Mouse (Mus musculus) liver, embryonic 16.5 days (tissue): ENCODE data around the gene Apopt1. TPM values are rescaled to one million over a fixed set of nuclear protein-coding genes. Genes with fewer than 3 reads are reported as not detected.
"Not testable (repeated sequence)": the region's sequence is repeated elsewhere in the genome, so short reads cannot be mapped to it uniquely, and the experiment has no call there.

Experiments
- ATAC-seq: fragments of 200-750 bp; cut with Nextera tagmentation; 2 replicates; pipeline ENCODE4 v1.8.0; 2017; ENCODE audit warnings: low read depth, mild to moderate bottlenecking, moderate number of reproducible peaks, moderate library complexity
- H3K27ac ChIP-seq: fragments of 300-500 bp; sonication (generic); 2 replicates; pipeline ENCODE4 v1.5.1; 2014; ENCODE audit warnings: mild to moderate bottlenecking, low read length
- H3K27me3 ChIP-seq: fragments of 300-500 bp; sonication (generic); 2 replicates; pipeline ENCODE4 v1.6.1; 2014; ENCODE audit warnings: low read depth, low read length, mixed read lengths; ENCODE audit not compliant: control insufficient read depth, insufficient read depth
- H3K36me3 ChIP-seq: fragments of 300-500 bp; sonication (generic); 2 replicates; pipeline ENCODE4 v1.6.1; 2014; ENCODE audit warnings: mild to moderate bottlenecking; ENCODE audit not compliant: control insufficient read depth, insufficient read depth
- H3K4me1 ChIP-seq: fragments of 300-500 bp; sonication (generic); 2 replicates; pipeline ENCODE4 v1.6.1; 2014; ENCODE audit warnings: low read depth, low read length, mixed read lengths; ENCODE audit not compliant: control insufficient read depth
- H3K4me2 ChIP-seq: fragments of 300-500 bp; sonication (generic); 2 replicates; pipeline ENCODE4 v1.6.1; 2014; ENCODE audit warnings: low read depth, low read length, mixed read lengths
- H3K4me3 ChIP-seq: fragments of 300-500 bp; sonication (generic); 2 replicates; pipeline ENCODE4 v1.5.1; 2014; ENCODE audit warnings: low read depth, mild to moderate bottlenecking, low read length
- H3K9ac ChIP-seq: fragments of 300-500 bp; sonication (generic); 2 replicates; pipeline ENCODE4 v1.6.1; 2014; ENCODE audit warnings: low read depth, low read length
- H3K9me3 ChIP-seq: fragments of 300-500 bp; sonication (generic); replicated peaks from 2 replicates; pipeline ENCODE4 v1.6.1; 2016; ENCODE audit warnings: low read length; ENCODE audit not compliant: control insufficient read depth
- WGBS: fragments of 180-500 bp; shearing (Covaris S2); extraction: QIAGEN DNeasy Blood & Tissue Kit; methylation state at CpG from one replicate; pipeline ENCODE4 v1.1.7; 2014; ENCODE audit not compliant: insufficient replicate concordance; 5-methylcytosine and 5-hydroxymethylcytosine counted together
- polyA plus RNA-seq: library from polyadenylated mRNA; unstranded; fragments of >200 nt; fragmentation: Nextera tagmentation; extraction: Ambion mirVana; gene quantifications from 2 replicates; pipeline ENCODE4 v1.2.1, GENCODE M21; 2015

Apopt1 gene
- polyA plus RNA-seq, 1 experiment from 2014 or later: 17.5 TPM

DNA sequence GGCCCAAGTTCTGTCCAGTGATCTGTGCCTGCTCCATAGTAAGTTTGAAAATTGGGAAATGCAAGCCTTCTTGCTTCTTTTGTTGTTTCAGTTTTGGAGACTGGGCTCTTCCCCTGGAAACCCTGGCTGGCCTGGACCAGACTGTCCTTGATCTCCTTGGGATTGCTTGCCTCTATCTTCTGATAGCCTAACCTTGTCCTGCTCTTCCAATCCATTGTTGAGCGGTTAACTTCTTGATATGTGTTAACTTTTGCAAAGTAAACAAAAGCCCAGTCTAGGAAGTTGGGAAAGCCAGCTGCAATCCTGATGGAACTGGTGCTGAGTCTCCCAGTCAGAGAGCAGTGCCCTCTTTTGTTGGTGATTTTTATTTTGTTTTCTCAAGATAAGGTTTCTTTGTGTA, 14.9 kb downstream of the Apopt1 start:
- WGBS: 69% methylated on average over 1 of the region's 1 CpGs
- H3K27ac ChIP-seq: no peak overlapping the region
- H3K9ac ChIP-seq: no peak overlapping the region
- no peak overlapping the region for H3K4me2 ChIP-seq
- no peak overlapping the region for H3K4me3 ChIP-seq
- H3K9me3 ChIP-seq: no peaks in the 10 kb centered on the region
- no peak for ATAC-seq
- H3K36me3 ChIP-seq: peaks cover 4% of the 10 kb centered on the region; the same call in 1 of the 2 replicates
- H3K4me1 ChIP-seq: peaks cover 7% of the 10 kb centered on the region
- H3K27me3 ChIP-seq: no peaks in the 10 kb centered on the region

DNA sequence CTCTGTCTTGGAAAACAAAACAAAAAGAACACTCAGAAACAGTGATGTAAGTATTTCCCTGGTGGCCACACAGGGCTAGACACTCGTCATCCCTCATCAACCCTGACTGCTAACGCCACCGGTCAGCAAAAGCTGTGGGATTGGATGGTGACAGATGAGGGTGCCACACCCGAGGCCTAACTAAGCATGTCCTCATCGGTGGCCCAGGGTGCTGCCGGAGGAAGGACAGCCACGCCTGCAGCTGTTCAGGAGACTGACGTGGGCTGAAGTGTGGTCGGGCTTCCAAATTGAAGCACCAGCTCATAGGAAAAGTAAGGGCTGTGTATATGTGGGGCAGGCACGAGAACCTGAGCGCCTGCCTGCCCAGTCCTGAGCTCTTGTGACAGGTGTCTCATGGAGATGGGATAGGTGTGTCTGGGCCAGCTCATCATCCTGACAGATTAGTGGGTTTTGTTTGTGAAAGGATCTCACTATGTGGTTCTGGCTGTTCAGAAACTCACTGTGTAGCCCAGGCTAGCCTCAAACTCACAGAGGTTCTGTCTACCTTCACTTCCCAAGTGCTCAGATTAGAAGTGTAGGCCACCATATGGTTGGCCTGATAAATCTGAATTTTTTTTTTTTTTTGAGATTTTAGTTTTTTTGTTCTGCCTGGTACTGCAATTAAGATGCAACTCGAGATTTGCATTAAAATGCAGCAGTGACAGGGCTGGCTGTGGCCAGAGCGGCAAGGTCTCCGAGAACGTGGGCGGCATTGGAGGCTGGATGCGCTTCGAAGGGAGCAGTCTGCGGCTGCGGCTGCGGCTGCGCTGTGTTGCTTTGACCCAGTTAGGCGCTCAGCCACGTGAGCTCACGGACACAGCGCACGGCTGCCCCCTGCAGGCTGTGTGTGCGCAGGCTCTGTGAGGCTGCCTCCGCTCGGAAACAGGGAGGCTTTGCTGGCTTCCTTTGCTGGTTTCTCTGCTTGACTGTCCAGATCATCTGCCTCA, 19.1 kb downstream of the Apopt1 start:
- peak; percentile 86 for ATAC-seq
- Histone ChIP-seq H3K9ac (no peak overlapping the region), H3K4me3 (no peak overlapping the region), H3K4me1 (peaks cover 7% of the 10 kb centered on the region), H3K9me3 (no peaks in the 10 kb centered on the region), H3K27me3 (no peaks in the 10 kb centered on the region), H3K4me2 (peak overlapping the region; percentile 36; the same call in 1 of the 2 replicates), H3K36me3 (no peaks in the 10 kb centered on the region), H3K27ac (no peak overlapping the region)
- WGBS: 27% methylated on average over 30 of the region's 30 CpGs

DNA sequence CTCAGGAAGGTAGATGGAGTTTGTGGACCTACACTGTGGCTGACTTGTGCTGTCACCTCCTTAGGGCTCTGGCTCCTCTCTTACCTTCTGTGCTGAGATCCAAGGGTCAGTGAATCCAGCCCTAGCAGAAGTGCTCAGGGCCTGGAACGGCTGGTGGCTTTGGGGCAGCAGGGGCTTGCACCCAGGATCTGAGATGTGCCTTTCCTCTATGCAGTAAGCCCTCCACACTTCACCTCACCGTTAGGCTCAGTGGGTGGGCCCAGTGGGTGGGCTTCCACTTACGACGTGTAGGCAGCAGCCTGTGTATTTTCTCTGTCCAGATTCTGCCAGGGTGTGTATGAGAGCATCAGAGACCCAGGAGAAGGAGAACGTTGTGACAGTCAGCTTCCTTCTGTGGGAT, 19.9 kb downstream of the Apopt1 start:
- WGBS: 60% methylated on average over 5 of the region's 5 CpGs
- Histone ChIP-seq H3K9me3 (no peaks in the 10 kb centered on the region), H3K4me2 (no peak overlapping the region), H3K9ac (no peak overlapping the region), H3K27ac (no peak overlapping the region), H3K36me3 (no peaks in the 10 kb centered on the region), H3K4me3 (no peak overlapping the region), H3K4me1 (peaks cover 7% of the 10 kb centered on the region), H3K27me3 (no peaks in the 10 kb centered on the region)
- 0 out of 2 replicates have a peak, but pooled peaks have one; percentile 5 for ATAC-seq

DNA sequence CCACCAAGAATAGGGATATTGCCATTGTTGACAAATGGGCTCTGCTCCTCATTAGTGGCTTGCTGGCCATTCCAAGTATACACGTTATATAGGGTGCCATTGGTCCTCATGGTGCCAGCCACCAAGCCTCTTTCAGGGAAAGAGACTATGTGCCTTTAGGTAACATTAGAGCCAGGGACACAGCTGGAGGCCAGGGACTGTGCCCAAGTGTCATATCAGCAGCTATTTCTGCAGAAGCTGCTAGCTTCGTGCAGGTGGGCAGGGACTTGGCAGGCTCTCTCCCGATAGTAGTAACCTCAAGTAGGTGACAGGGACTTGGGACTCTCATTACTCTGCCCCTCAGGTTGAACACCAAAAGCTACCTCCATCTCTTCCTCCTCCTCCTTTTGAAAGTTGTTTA, 21.9 kb downstream of the Apopt1 start:
- Histone ChIP-seq H3K36me3 (no peaks in the 10 kb centered on the region), H3K9me3 (no peaks in the 10 kb centered on the region), H3K4me3 (no peak overlapping the region), H3K9ac (no peak overlapping the region), H3K4me1 (peaks cover 7% of the 10 kb centered on the region), H3K27me3 (no peaks in the 10 kb centered on the region), H3K4me2 (no peak overlapping the region), H3K27ac (no peak overlapping the region)
- no peak for ATAC-seq
- WGBS: 66% methylated on average over 3 of the region's 3 CpGs

DNA sequence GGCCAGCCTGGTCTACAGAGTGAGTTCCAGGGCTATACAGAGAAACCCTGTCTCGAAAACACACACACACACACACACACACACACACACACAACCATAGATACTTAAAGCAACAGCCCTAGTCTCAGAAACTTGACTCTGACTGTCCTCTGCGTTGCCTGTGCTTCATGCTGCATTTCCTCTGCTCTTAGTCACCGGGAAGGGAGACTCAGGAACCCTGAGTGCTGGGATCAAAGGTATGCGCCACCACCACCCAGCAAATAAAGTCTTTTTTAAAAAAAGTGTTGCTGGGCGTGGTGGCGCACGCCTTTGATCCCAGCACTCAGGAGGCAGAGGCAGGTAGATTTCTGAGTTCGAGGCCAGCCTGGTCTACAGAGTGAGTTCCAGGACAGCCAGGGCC, 23.6 kb downstream of the Apopt1 start:
- not testable (repeated sequence) for H3K9me3 ChIP-seq, H3K27ac ChIP-seq, H3K4me1 ChIP-seq, H3K4me2 ChIP-seq, H3K36me3 ChIP-seq, H3K4me3 ChIP-seq, H3K9ac ChIP-seq, ATAC-seq, H3K27me3 ChIP-seq
- WGBS: 76% methylated on average over 8 of the region's 8 CpGs

DNA sequence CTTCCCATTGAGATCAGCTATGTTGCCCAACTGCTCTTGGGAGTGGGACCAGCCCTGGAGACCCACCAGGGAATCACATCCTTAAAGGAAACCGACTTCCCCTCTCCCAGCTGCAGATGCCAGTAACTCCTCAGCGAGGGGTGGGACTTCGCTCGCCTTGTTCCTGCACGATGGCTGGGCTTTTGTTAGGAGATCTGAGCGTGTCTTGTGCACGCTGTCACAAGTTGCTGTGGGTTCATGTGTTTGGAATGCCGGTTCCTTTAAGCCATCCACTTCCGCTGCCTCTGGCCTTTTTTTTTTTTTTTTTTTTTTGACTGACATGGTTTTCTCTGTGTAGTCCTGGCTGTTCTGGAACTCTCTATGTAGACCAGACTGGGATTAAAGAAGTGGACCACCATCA, 24.3 kb downstream of the Apopt1 start:
- no peak for ATAC-seq
- Histone ChIP-seq H3K9ac (no peak overlapping the region), H3K4me3 (no peak overlapping the region), H3K36me3 (no peaks in the 10 kb centered on the region), H3K27ac (no peak overlapping the region), H3K9me3 (no peaks in the 10 kb centered on the region), H3K4me2 (no peak overlapping the region), H3K27me3 (no peaks in the 10 kb centered on the region), H3K4me1 (peaks cover 5% of the 10 kb centered on the region)
- 57% methylated on average over 9 of the region's 9 CpGs for WGBS

DNA sequence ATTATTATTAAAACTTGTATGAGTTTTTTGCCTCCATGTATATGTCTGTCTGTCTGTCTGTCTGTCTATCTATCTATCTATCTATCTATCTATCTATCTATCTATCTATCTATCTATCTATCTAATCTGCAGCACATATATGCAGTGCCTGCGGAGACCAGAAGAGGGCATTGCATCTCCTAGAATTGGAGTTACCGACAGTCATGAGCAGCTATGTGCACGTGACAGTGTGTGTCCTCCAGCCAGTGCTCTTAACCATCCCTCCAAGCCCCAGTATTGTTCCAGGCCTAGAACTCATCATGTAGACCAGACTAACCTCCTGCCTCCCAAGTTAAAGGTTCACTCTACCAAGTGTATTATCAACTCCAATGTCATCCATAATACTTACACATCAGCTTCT, 25.7 kb downstream of the Apopt1 start:
- Histone ChIP-seq H3K27me3 (no peaks in the 10 kb centered on the region), H3K4me2 (no peak overlapping the region), H3K4me3 (no peak overlapping the region), H3K9ac (no peak overlapping the region), H3K36me3 (no peaks in the 10 kb centered on the region), H3K9me3 (no peaks in the 10 kb centered on the region), H3K4me1 (no peaks in the 10 kb centered on the region), H3K27ac (no peak overlapping the region)
- ATAC-seq: no peak
- 28% methylated on average over 3 of the region's 3 CpGs for WGBS

DNA sequence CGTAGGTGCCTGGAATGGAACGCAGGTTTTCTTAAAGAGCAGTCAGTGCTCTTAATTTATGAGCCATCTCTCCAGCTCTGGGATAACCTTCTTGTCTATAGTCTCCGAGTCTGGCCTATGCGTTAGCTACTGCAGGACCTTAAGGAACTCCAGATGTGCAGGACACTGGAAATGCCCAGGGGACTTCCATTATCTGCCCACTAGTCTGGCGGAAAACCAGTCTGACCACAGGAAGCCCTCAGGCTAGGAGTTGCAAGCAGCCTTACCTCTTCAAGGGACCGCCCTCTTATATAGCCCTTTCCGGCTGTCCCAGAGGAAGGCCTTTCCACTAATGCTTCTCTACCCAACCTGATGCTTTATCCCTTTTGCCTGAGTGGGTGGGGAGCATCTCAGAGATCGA, 28.3 kb downstream of the Apopt1 start:
- H3K27ac ChIP-seq: no peak overlapping the region
- no peaks in the 10 kb centered on the region for H3K27me3 ChIP-seq
- H3K9me3 ChIP-seq: no peaks in the 10 kb centered on the region
- peaks cover 9% of the 10 kb centered on the region for H3K4me1 ChIP-seq
- no peak overlapping the region for H3K4me3 ChIP-seq
- no peaks in the 10 kb centered on the region for H3K36me3 ChIP-seq
- 65% methylated on average over 8 of the region's 8 CpGs for WGBS
- no peak overlapping the region for H3K4me2 ChIP-seq
- H3K9ac ChIP-seq: no peak overlapping the region
- no peak for ATAC-seq

DNA sequence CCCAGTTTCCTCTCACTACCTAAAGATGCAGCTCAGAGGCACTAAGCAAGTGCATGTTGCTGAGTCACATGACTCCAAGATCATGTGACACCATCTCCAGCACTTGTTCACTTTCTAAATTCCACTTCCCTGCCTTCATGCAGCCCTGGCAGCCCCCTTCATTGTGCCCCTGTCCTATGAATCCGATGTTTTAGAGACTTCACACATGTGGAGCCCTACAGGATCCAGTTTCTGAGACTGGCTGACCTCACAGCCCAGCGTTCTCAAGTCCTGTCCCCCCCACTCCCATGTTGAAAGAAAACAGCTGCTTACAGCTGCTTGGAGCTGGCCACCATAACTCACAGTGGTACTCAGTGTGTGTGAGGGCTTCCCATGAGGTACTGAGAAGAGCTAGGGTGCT, 30.4 kb downstream of the Apopt1 start:
- no peak overlapping the region for H3K27ac ChIP-seq
- no peak overlapping the region for H3K4me3 ChIP-seq
- WGBS: 60% methylated on average over 2 of the region's 2 CpGs
- peaks cover 9% of the 10 kb centered on the region for H3K4me1 ChIP-seq
- no peak overlapping the region for H3K4me2 ChIP-seq
- no peaks in the 10 kb centered on the region for H3K27me3 ChIP-seq
- no peaks in the 10 kb centered on the region for H3K9me3 ChIP-seq
- H3K36me3 ChIP-seq: no peaks in the 10 kb centered on the region
- no peak overlapping the region for H3K9ac ChIP-seq
- no peak for ATAC-seq
